Mouse (Mus musculus) layer of hippocampus, postnatal 10 days (tissue): ENCODE measurements around the gene Yap1. TPM values are rescaled to one million over a fixed set of nuclear protein-coding genes. Genes with fewer than 3 reads are reported as not detected.

Experiments
- DNase-seq, 2 experiments: peaks; one replicate each; pipeline ENCODE4 v3.0.0; 2021; ENCODE audit warnings: low spot score in 2 of 2
- total RNA-seq, 2 experiments: library from RNA; stranded (reverse); gene quantifications; 2 replicates each; pipeline ENCODE4 v1.2.3; 2021

Yap1 gene
- total RNA-seq, 2 experiments from 2014 or later: 14.8 to 16.3 TPM

GRCm38 (mm10) chr9:7978502-7978901, 25.9 kb downstream of the Yap1 start:
- DNase-seq: no peak

GRCm38 (mm10) chr9:7977587-7977986, 26.8 kb downstream of the Yap1 start:
- no peak for DNase-seq

- no peak for DNase-seq
Observed at GRCm38 (mm10) chr9:7971993-7972392, 32.4 kb downstream of the Yap1 start.

- DNase-seq: no peak
Observed at GRCm38 (mm10) chr9:7967980-7968379, 36.4 kb downstream of the Yap1 start.

GRCm38 (mm10) chr9:7965590-7965989, 38.8 kb downstream of the Yap1 start:
- DNase-seq: no peak

GRCm38 (mm10) chr9:7963867-7964266, 40.5 kb downstream of the Yap1 start:
- DNase-seq: no peak

GRCm38 (mm10) chr9:7962915-7963314, 41.5 kb downstream of the Yap1 start:
- DNase-seq: no peak

- peak in 1 of 2 experiments; percentile 25 for DNase-seq
Observed at GRCm38 (mm10) chr9:7961366-7962160, 42.8 kb downstream of the Yap1 start.

- DNase-seq: peak; percentile 45 to 65
Observed at GRCm38 (mm10) chr9:7960382-7960781, 44.0 kb downstream of the Yap1 start.

GRCm38 (mm10) chr9:7959301-7959700, 45.1 kb downstream of the Yap1 start:
- DNase-seq: no peak

GRCm38 (mm10) chr9:7958025-7958593, 46.3 kb downstream of the Yap1 start:
- DNase-seq: no peak

GRCm38 (mm10) chr9:7957407-7957806, 47.0 kb downstream of the Yap1 start:
- DNase-seq: no peak

GRCm38 (mm10) chr9:7956400-7956799, 48.0 kb downstream of the Yap1 start:
- DNase-seq: no peak

GRCm38 (mm10) chr9:7952886-7953285, 51.5 kb downstream of the Yap1 start:
- DNase-seq: no peak

GRCm38 (mm10) chr9:7950211-7950644, 54.2 kb downstream of the Yap1 start:
- no peak for DNase-seq

GRCm38 (mm10) chr9:7947946-7948345, 56.5 kb downstream of the Yap1 start:
- DNase-seq: no peak

GRCm38 (mm10) chr9:7943796-7944462, 60.5 kb downstream of the Yap1 start:
- DNase-seq: no peak

GRCm38 (mm10) chr9:7942701-7943100, 61.7 kb downstream of the Yap1 start:
- DNase-seq: no peak

GRCm38 (mm10) chr9:7940075-7940474, 64.3 kb downstream of the Yap1 start:
- no peak for DNase-seq

GRCm38 (mm10) chr9:7934419-7934818, 70.0 kb downstream of the Yap1 start:
- no peak for DNase-seq

- DNase-seq: no peak
Observed at GRCm38 (mm10) chr9:7929552-7929951, 74.8 kb downstream of the Yap1 start.

- DNase-seq: no peak
Observed at GRCm38 (mm10) chr9:7928866-7929265, 75.5 kb downstream of the Yap1 start.
